Mouse (Mus musculus) kidney, adult 2 months (tissue): ENCODE results near the gene Apol7b.
"Not testable (repeated sequence)": the region's sequence is repeated elsewhere in the genome, so short reads cannot be mapped to it uniquely, and the experiment has no call there.

Source experiments
- CTCF ChIP-seq: fragments of 200-500 bp; conservative IDR thresholded peaks from 2 replicates; pipeline ENCODE4 v1.5.1; 2011; ENCODE audit warnings: low read depth, mild to moderate bottlenecking, control low read depth, low read length, moderate library complexity, mixed read lengths; ENCODE audit not compliant: insufficient read depth, insufficient read length
- POLR2A ChIP-seq: fragments of 200-500 bp; IDR thresholded peaks from one replicate; pipeline ENCODE4 v1.6.1; 2011; ENCODE audit warnings: low read depth, low read length, control low read depth

- not testable (repeated sequence) for TF ChIP-seq CTCF, POLR2A
Observed at GRCm38 (mm10) chr15:77415653-77416052, 31.6 kb downstream of the Apol7b start.
